Mouse (Mus musculus) gastrocnemius, postnatal 14 days (tissue): ENCODE data around the gene Atp6v0e. TPM values are rescaled to one million over a fixed set of nuclear protein-coding genes. Genes with fewer than 3 reads are reported as not detected.

ENCODE experiments used
- DNase-seq: peaks from one replicate; pipeline ENCODE4 v3.0.0; 2021; ENCODE audit warnings: mixed read lengths
- intact Hi-C: fragments of 180-260 bp; cut with DNase I; formaldehyde crosslinking; loops from one replicate; pipeline ENCODE4 v1.15.1; 2025; ENCODE audit warnings: low total_unique reads
- long read RNA-seq, 2 experiments: library from polyadenylated mRNA; stranded (forward); transcript quantifications; one replicate each; pipeline ENCODE4 v2.0.0; 2021
- total RNA-seq, 2 experiments: library from RNA; stranded (reverse); gene quantifications; 2 replicates each; pipeline ENCODE4 v1.2.3; 2021

Gene Atp6v0e
- 10 to 100 TPM; 37.4 to 40.8 TPM for total RNA-seq
- long read RNA-seq, experiment 1, transcript Atp6v0e-201 (4 exons, 823 nt) = major isoform, 41 of 51 reads
- long read RNA-seq, experiment 1, partial matches to known transcripts = 1 of 51 reads
- long read RNA-seq, experiment 1, other reads (novel, unspliced or antisense) = 9 of 51 reads
- long read RNA-seq, experiment 2, transcript Atp6v0e-201 (4 exons, 823 nt) = major isoform, 29 of 43 reads
- long read RNA-seq, experiment 2, partial matches to known transcripts = 0 of 43 reads
- long read RNA-seq, experiment 2, other reads (novel, unspliced or antisense) = 14 of 43 reads

GRCm38 (mm10) chr17:26662978-26663683 is at the start of gene Atp6v0e:
Gene Atp6v0e, plus strand, starts transcription at chr17:26663231.
- DNase-seq = peak; percentile 97
- intact Hi-C loops = no loop called here

- DNase-seq = no peak
- intact Hi-C loops = no loop called here
These were observed 48.7 kb upstream of the Atp6v0e start for GRCm38 (mm10) chr17:26614286-26614685.

- DNase-seq = no peak
- intact Hi-C loops = no loop called here
These were observed 48.1 kb upstream of the Atp6v0e start for GRCm38 (mm10) chr17:26614708-26615486.

GRCm38 (mm10) chr17:26616696-26617095 is 46.3 kb upstream of the Atp6v0e start:
- intact Hi-C loops = no loop called here

GRCm38 (mm10) chr17:26618498-26618897 is 44.5 kb upstream of the Atp6v0e start:
- no peak for DNase-seq
- intact Hi-C loops = no loop called here

More at GRCm38 (mm10) chr17:26616696-26617095, 46.3 kb upstream of the Atp6v0e start:
- no peak for DNase-seq

- intact Hi-C loops = no loop called here
- no peak for DNase-seq
These were observed 43.5 kb upstream of the Atp6v0e start for GRCm38 (mm10) chr17:26619577-26619976.

GRCm38 (mm10) chr17:26620292-26620691 is 42.7 kb upstream of the Atp6v0e start:
- intact Hi-C loops = no loop called here
- no peak for DNase-seq

GRCm38 (mm10) chr17:26620786-26621766 is 42.0 kb upstream of the Atp6v0e start:
- intact Hi-C loops = no loop called here
- DNase-seq = peak; percentile 67

GRCm38 (mm10) chr17:26621912-26622311 is 41.1 kb upstream of the Atp6v0e start:
- intact Hi-C loops = no loop called here
- DNase-seq = no peak

- intact Hi-C loops = no loop called here
- no peak for DNase-seq
These were observed 39.0 kb upstream of the Atp6v0e start for GRCm38 (mm10) chr17:26623991-26624390.

- intact Hi-C loops = no loop called here
- DNase-seq = no peak
These were observed 38.0 kb upstream of the Atp6v0e start for GRCm38 (mm10) chr17:26624999-26625398.

GRCm38 (mm10) chr17:26625521-26626010 is 37.5 kb upstream of the Atp6v0e start:
- intact Hi-C loops = no loop called here

GRCm38 (mm10) chr17:26628479-26628878 is 34.6 kb upstream of the Atp6v0e start:
- no peak for DNase-seq
- intact Hi-C loops = no loop called here

More at GRCm38 (mm10) chr17:26625521-26626010, 37.5 kb upstream of the Atp6v0e start:
- DNase-seq = no peak

GRCm38 (mm10) chr17:26628936-26629335 is 34.1 kb upstream of the Atp6v0e start:
- no peak for DNase-seq
- intact Hi-C loops = no loop called here

- no peak for DNase-seq
- intact Hi-C loops = no loop called here
These were observed 31.2 kb upstream of the Atp6v0e start for GRCm38 (mm10) chr17:26631811-26632327.

GRCm38 (mm10) chr17:26633186-26633585 is 29.8 kb upstream of the Atp6v0e start:
- intact Hi-C loops = no loop called here
- no peak for DNase-seq

GRCm38 (mm10) chr17:26633926-26634325 is 29.1 kb upstream of the Atp6v0e start:
- intact Hi-C loops = no loop called here
- DNase-seq = no peak

GRCm38 (mm10) chr17:26634539-26634938 is 28.5 kb upstream of the Atp6v0e start:
- intact Hi-C loops = no loop called here

GRCm38 (mm10) chr17:26635951-26636350 is 27.1 kb upstream of the Atp6v0e start:
- intact Hi-C loops = no loop called here
- DNase-seq = no peak

More at GRCm38 (mm10) chr17:26634539-26634938, 28.5 kb upstream of the Atp6v0e start:
- DNase-seq = no peak
